Mouse (Mus musculus) left cerebral cortex, adult 8-10 months (tissue): Measurements from ENCODE around the gene Gm21149. TPM values are rescaled to one million over a fixed set of nuclear protein-coding genes. Genes with fewer than 3 reads are reported as not detected.
"Not testable (repeated sequence)": the region's sequence is repeated elsewhere in the genome, so short reads cannot be mapped to it uniquely, and the experiment has no call there.

Experiments used
- DNase-seq, 2 experiments: peaks; one replicate each; pipeline ENCODE4 v3.0.0; 2022; ENCODE audit warnings: low spot score in 2 of 2
- total RNA-seq, 4 experiments: library from RNA; stranded (reverse); gene quantifications; 2 replicates each; pipeline ENCODE4 v1.2.4; 2022

Gene Gm21149
- total RNA-seq: not detected

GRCm38 (mm10) chr5:15476423-15476822, at the start of gene Gm21149:
Gm21149 (minus strand) TSS chr5:15476523.
- DNase-seq: not testable (repeated sequence)

- peak in 1 of 2 experiments; percentile 6 for DNase-seq
Observed at GRCm38 (mm10) chr5:15522470-15522869, 46.1 kb upstream of the Gm21149 start.

- not testable (repeated sequence) for DNase-seq
Observed at GRCm38 (mm10) chr5:15522028-15522427, 45.7 kb upstream of the Gm21149 start.

- not testable (repeated sequence) for DNase-seq
Observed at GRCm38 (mm10) chr5:15520418-15520817, 44.1 kb upstream of the Gm21149 start.

- DNase-seq: not testable (repeated sequence)
Observed at GRCm38 (mm10) chr5:15517150-15517549, 40.8 kb upstream of the Gm21149 start.

- not testable (repeated sequence) for DNase-seq
Observed at GRCm38 (mm10) chr5:15512236-15512635, 35.9 kb upstream of the Gm21149 start.

- DNase-seq: not testable (repeated sequence)
Observed at GRCm38 (mm10) chr5:15509911-15510310, 33.6 kb upstream of the Gm21149 start.

GRCm38 (mm10) chr5:15508460-15509451, 32.4 kb upstream of the Gm21149 start:
- DNase-seq: not testable (repeated sequence)

GRCm38 (mm10) chr5:15507757-15508459, 31.6 kb upstream of the Gm21149 start:
- DNase-seq: not testable (repeated sequence)

- DNase-seq: no peak
Observed at GRCm38 (mm10) chr5:15507309-15507619, 30.9 kb upstream of the Gm21149 start.

GRCm38 (mm10) chr5:15506575-15507308, 30.4 kb upstream of the Gm21149 start:
- no peak for DNase-seq

- DNase-seq: peak; percentile 8 to 20
Observed at GRCm38 (mm10) chr5:15498774-15499400, 22.6 kb upstream of the Gm21149 start.

- not testable (repeated sequence) for DNase-seq
Observed at GRCm38 (mm10) chr5:15498350-15498749, 22.0 kb upstream of the Gm21149 start.

- DNase-seq: not testable (repeated sequence)
Observed at GRCm38 (mm10) chr5:15490934-15491333, 14.6 kb upstream of the Gm21149 start.

GRCm38 (mm10) chr5:15488743-15489142, 12.4 kb upstream of the Gm21149 start:
- DNase-seq: no peak

GRCm38 (mm10) chr5:15484616-15485015, 8.3 kb upstream of the Gm21149 start:
- DNase-seq: not testable (repeated sequence)

- DNase-seq: not testable (repeated sequence)
Observed at GRCm38 (mm10) chr5:15483576-15483975, 7.3 kb upstream of the Gm21149 start.

- DNase-seq: not testable (repeated sequence)
Observed at GRCm38 (mm10) chr5:15482815-15483214, 6.5 kb upstream of the Gm21149 start.

- DNase-seq: not testable (repeated sequence)
Observed at GRCm38 (mm10) chr5:15470141-15470540, 6.2 kb downstream of the Gm21149 start.

GRCm38 (mm10) chr5:15467768-15468167, 8.6 kb downstream of the Gm21149 start:
- not testable (repeated sequence) for DNase-seq

GRCm38 (mm10) chr5:15466218-15466617, 10.1 kb downstream of the Gm21149 start:
- not testable (repeated sequence) for DNase-seq
